Mouse (Mus musculus) heart, adult 9 months (tissue): ENCODE data around the gene Selenof.

ENCODE experiments used
- DNase-seq, 2 experiments: peaks; one replicate each; pipeline ENCODE4 v3.0.0; 2022; ENCODE audit warnings: low spot score in 2 of 2

Selenof gene

GRCm38 (mm10) chr3:144570047-144570815 is at the start of gene Selenof, which contains the start of gene Hs2st1:
Gene Selenof, plus strand, starts transcription at chr3:144570304.
Gene Hs2st1, minus strand, starts transcription at chr3:144570181.
- peak; percentile 99 to 100 for DNase-seq

GRCm38 (mm10) chr3:144527918-144528317 is 42.2 kb upstream of the Selenof start:
- no peak for DNase-seq

- DNase-seq, result no peak
Observed at GRCm38 (mm10) chr3:144531023-144531422, 39.1 kb upstream of the Selenof start.

GRCm38 (mm10) chr3:144535056-144535455 is 35.0 kb upstream of the Selenof start:
- DNase-seq, result no peak

- DNase-seq, result no peak
Observed at GRCm38 (mm10) chr3:144537078-144537855, 32.8 kb upstream of the Selenof start.

GRCm38 (mm10) chr3:144539051-144539450 is 31.1 kb upstream of the Selenof start:
- no peak for DNase-seq

- DNase-seq, result no peak
Observed at GRCm38 (mm10) chr3:144540805-144541204, 29.3 kb upstream of the Selenof start.

- no peak for DNase-seq
Observed at GRCm38 (mm10) chr3:144541906-144542438, 28.1 kb upstream of the Selenof start.

GRCm38 (mm10) chr3:144545152-144545551 is 25.0 kb upstream of the Selenof start:
- no peak for DNase-seq

- no peak for DNase-seq
Observed at GRCm38 (mm10) chr3:144545832-144546231, 24.3 kb upstream of the Selenof start.

GRCm38 (mm10) chr3:144546490-144546889 is 23.6 kb upstream of the Selenof start:
- no peak for DNase-seq

GRCm38 (mm10) chr3:144548186-144548845 is 21.8 kb upstream of the Selenof start:
- DNase-seq, result no peak

GRCm38 (mm10) chr3:144550036-144550435 is 20.1 kb upstream of the Selenof start:
- DNase-seq, result no peak

- no peak for DNase-seq
Observed at GRCm38 (mm10) chr3:144550659-144551058, 19.4 kb upstream of the Selenof start.

GRCm38 (mm10) chr3:144551416-144551815 is 18.7 kb upstream of the Selenof start:
- no peak for DNase-seq

GRCm38 (mm10) chr3:144553942-144554341 is 16.2 kb upstream of the Selenof start:
- no peak for DNase-seq

- DNase-seq, result no peak
Observed at GRCm38 (mm10) chr3:144554503-144554902, 15.6 kb upstream of the Selenof start.

GRCm38 (mm10) chr3:144555144-144555543 is 15.0 kb upstream of the Selenof start:
- no peak for DNase-seq

- DNase-seq, result no peak
Observed at GRCm38 (mm10) chr3:144556625-144557324, 13.3 kb upstream of the Selenof start.

- no peak for DNase-seq
Observed at GRCm38 (mm10) chr3:144558274-144558673, 11.8 kb upstream of the Selenof start.

GRCm38 (mm10) chr3:144561511-144562250 is 8.4 kb upstream of the Selenof start:
- peak in 1 of 2 experiments; percentile 32 for DNase-seq
